Mouse (Mus musculus) right cerebral cortex, postnatal 36 days (tissue): Measurements from ENCODE around the gene Fstl1.

ENCODE experiments used
- DNase-seq, 2 experiments: peaks; one replicate each; pipeline ENCODE4 v3.0.0; 2022; ENCODE audit warnings: low spot score in 2 of 2, mixed read lengths in 1 of 2

Gene Fstl1

DNA sequence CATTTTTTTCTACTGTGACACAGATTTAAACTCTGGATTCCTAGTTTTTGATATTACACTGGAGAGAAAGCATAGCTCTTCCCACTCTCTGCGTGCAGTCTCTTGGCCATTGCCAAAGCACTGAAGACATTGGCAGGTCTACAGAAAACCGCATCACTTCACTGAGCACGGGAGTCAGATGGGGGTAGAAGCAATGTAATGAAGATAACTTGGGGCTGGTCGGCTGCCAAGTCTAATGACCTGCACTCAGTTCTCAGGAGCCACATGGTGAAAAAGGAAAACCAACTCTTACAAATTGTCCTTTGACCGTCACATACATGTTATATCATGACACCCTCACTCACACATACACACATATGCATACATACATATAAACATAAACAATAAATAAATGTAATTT, 47.3 kb downstream of the Fstl1 start:
- no peak for DNase-seq

DNA sequence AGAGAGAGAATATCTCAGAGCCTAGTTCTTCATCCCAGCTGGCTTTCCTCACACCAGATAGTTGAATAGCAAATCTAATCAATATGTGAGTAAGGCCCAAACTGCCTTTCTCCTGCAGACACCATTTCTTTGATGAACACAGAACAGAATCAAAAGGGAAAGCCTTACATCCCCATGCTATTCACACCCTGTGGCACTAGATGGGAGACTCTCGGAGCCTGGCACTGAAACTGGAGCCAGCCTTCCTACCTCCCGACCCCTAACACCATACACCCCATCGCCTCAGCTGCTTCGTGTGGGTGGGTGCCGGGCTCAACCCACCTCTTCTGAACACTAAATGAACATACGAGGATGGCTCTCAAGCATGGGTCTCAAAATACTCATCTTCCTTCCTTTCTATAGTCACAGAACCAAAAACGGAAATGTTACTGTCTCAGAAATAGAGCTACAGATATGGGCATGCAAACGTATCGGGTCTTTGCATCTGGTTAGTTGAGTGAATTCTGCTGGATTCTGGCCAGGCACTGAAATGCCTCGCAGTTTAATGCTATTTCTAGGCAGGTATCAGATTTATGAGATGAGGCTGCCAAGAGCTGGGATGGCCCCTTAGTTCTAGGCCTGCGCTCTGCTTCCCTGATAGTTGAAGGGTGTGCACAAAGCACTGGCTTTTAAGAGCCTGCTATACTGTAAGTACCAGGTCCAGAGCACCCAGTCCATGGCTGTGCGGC, 48.3 kb downstream of the Fstl1 start:
- no peak for DNase-seq

DNA sequence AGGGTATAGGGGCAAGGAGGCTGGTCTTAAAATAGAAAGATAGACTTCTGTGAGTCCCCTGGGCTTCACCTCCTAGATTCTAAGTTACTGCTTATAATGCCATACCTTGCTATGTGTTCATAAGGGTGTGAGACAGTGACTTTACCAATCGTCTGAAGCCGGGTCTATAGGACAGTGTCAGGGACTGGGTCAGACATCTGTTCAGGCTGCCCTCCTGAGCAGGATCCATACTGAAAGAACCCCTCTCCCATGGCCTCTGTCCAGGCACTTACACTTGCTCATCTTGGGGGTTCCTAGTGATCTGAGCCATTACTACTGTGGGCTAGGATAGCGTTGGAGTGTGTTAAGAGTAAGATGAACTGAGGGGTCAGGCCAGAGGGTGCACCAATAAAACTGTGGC, 49.6 kb downstream of the Fstl1 start:
- DNase-seq: no peak

DNA sequence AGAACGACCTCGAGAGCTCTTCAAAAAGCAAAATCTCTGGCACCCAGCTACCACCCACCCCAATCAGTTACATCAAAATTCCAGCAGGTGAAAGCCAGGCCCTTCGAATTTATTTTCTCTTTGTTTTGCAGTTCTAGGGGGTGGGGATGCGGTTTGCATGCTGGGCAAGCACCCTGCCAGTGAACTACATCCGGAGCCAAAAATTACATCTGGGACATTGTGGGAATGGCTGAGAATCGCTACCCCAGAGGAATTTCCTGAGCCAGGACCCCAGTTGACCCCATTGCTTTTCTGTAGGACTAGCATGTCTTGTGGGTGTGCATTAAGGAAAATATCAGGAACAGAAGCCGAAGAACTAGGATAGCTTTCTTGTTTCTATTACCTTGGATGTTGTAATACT, 54.4 kb downstream of the Fstl1 start:
- no peak for DNase-seq

DNA sequence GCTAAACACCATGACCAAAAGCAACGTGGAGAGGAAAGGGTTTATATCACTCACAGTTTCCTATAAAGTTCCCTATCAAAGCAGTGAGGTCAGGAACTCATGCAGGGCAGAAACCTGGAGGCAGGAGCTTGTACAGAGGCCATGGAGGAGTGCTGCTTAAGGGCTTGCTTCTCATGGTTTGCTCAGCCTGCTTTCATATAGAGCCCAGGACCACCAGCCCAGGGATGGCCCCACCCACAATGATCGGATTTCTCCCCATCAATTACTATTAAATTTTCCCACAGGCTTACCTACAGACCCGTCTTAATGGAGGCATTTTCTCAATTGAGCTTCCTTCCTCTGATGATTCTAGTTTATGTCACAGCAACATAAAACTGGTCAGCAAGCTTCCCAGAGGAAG, 60.9 kb downstream of the Fstl1 start:
- no peak for DNase-seq

DNA sequence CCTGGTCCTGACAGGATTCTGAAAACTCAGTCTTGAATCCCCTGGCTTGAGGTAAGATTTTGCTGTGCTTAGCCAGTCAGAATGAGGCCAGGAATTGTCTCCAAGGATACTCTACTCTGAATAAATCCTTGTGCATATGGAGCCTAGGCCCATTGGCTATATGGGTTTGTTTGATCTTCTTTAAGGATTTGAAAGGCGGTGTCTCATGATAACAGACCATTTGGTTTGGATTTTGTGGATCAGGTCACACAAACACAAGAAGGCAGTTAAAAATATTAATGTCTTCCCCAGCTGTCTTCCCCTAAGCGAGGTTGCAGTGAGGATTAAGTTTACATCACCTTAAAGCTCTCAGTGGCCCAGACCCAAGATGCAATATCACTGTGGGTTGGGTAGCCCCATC, 65.8 kb downstream of the Fstl1 start:
- no peak for DNase-seq

DNA sequence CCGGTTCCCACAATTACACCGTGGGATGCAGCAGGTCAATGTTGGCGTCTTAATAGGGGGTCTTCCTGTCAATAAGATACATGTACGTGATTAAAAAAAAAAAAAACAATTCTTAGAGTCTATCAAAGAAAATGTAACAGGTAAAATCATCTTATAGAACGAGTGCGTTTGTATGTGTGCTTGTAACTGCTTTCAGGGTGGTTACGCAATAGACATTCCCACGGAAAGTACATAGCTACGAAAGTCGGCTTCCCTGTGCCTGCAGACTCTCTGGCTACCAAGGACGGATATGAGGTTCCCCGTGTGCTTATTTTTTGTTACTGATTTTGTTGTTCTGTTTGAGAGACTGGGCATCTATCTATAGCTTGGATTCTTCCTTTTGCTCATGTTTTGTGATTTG, 67.1 kb downstream of the Fstl1 start:
- no peak for DNase-seq

DNA sequence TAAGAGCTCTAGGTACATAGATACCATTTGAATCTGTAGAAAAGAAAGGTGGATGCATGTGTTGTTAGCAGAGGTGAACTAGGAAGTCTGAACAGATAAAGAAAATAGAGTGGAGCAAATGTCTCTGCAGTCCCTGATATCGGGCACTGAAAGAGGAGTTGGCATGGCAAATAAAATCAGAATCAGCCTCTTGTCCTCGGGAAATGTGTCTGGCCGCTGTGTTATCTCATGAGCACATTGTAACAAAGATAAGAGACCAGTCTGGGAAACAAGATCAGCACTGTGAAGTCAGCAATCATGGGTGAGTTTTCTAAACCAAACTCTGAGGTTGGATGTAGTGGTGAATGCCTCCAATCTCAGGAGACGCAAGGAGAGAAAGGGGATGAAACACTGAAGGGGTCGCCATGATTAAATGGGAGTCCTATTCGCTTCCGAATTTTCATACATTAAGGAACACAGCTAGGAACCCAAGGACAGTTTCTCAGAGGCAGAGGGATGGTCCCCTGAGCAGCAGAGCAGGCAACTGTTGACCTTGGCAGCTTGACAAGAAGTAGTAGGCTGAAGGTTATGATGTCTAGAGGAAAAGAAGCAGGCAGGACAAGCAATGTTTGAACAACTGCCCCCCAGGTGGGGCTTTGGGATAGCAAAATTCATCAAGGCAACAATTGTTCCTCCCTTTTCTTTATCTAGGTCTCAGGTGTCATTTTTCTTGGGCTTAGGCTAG, 68.7 kb downstream of the Fstl1 start:
- no peak for DNase-seq

DNA sequence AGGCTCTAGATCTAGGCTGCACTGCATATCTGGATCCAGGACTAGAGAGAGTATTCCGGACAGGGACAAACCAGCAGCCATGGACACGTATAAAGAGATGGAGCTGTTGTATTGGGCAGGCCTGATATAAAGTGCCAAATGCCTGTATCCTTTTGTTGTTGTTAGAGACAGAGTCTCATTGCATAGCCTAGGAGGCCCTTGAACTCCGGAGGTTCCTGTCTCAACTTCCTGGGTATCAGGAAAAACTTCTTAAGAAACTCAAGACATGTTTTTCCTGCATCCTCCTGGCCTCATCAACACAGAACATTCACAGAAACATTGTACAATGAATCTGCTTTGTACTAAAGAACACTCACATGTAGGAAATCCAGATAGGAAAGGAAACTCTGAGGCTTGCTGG, 70.4 kb downstream of the Fstl1 start:
- DNase-seq: no peak

DNA sequence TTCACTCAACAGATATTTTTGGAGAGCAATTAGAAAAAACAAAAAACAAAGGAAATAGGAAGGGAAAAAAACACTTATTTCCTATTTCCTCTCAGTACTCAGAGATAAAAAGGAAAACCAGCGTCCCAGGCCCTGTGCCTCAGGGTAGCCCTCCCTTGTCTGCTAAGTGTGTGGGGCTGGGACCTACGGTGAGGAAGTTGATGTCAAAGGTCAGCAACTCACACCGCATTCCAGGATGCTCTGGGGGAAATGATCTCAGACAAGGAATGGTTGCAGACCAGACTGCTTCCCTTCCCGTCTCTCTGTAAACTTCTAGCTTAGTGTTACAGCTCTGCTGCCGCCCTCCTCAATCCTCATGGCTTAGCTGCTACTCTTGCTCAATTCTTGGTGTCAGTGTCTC, 74.7 kb downstream of the Fstl1 start:
- DNase-seq: no peak

DNA sequence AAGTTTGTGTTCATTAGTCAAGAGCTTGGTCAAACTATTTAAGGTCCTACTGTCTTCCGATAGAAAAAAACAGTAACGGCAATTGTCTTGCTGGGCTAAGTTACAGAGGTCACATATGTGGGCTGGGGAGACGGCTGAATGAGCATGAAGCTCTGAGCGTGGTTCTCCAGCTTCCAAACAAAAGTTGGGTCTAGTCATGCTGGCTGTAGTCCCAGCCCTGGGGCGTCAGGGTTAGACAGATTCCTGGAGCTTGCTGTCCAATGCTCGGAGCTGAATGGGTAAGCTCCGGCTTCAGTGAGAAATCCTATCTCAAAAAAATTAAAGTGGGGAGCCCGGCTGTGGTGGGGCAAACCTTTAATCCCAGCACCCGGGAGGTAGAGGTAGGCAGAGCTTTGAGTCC, 76.6 kb downstream of the Fstl1 start:
- DNase-seq: no peak

DNA sequence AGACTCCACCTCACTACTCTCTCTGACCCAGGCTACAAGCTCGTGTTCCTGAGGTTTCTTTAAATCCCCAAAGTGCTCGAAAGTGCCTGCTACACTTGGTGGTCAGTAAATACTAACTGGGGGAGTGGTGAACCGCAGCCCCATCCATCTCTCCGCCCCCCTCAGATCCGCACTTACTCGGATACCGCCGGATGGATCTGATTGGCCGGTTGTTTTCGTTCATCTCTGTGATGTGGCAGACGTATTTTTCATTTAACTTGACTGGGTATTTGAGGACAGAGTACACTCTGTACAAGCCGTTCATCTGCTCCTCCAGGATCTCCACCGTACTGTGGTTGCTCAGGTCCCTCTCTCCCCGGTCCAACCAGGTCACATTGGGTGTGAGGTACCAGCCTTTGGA, 77.4 kb downstream of the Fstl1 start:
- no peak for DNase-seq

DNA sequence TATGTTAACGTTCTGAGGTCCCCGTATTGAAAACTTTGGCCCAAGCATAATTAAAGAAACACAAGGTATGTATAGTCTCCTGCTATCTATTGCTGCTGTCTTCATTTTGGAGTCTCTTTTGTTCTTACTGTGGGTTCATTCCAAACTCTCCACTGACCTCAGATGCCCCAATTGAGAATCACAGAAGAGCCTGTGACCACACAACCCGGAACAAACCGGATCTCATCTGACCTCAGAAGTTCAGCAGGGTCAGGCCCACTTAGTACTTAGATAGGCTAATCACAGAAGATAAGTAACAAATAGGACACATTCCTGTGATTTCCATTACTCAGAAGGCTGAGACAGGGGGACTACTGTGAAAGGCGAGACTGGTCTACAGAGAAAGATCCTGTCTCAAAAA, 77.9 kb downstream of the Fstl1 start:
- no peak for DNase-seq

DNA sequence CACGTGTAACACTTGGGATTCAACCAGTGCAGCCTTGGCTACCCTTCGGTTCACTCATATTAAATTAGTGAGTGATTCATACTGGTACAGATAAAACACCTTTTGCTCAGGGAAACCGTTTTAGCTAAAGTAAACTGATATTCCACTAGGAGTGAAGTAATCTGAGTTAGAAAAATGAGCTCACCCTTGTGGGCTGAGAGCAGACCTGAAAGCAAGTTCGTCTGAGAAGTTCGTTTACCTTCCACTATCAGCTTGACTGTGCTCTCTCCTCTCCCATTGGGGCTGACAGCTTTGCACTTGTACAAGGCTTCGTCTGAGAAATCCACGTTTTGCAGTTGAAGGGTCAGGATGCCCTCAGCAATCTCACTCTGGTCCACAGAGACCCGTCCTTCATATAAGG, 78.9 kb downstream of the Fstl1 start:
- DNase-seq: no peak

DNA sequence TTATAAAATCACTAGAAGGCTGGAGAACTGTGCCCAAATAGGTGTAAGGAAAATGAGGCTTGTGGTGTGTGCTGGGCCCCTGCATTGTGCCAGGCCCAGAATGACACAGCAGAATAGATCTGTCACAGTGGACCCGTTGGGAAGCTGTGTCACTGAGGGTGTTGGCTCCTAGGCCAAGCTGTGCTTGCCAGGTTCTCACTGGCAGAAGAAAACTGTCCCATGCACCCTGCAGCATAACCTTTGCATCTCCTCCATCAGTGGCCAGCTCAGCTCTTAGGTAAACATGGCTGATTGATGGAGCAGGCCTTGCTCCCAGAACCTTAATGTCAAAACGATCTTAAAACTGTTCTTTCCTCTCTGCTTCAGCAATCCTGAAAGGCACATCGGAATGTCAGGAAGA, 79.7 kb downstream of the Fstl1 start:
- no peak for DNase-seq

DNA sequence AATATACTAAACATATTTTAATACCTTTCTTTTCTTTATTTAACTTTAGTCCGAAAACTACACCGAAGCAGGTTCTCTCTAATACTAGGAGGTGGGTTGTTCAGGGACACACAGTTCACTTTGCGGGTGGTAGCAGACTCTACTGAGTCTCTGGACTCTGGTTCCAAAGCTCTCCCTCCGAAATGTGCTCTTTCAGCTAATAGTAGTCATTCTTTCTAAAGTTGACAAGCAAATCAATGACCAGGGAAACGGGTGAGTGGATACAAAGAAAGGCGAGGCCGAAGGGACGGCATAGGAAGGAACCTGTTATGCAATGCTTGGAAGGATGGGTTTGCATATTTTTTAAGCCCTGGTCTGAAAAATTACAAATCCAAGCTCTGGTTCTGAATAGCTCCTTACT, 80.8 kb downstream of the Fstl1 start:
- DNase-seq: no peak

DNA sequence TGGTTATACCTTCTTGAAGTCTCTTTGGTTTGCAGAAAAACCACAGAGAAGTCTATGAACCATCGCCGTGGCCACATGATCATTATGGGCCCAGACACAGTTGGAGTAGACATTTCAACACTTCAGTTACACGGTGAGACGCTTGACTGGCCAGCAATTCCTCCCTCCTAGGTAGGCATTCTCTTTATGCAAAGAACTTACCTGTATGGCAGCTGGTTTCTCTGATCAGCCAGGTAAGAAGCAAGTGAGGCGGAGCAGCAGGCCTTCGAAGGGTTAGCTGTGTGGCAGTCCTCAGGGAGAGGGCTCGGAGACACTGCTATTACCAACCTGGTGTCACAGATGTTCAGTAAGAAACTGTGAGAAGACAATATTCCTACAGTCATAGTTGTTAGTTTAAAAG, 83.5 kb downstream of the Fstl1 start:
- no peak for DNase-seq

DNA sequence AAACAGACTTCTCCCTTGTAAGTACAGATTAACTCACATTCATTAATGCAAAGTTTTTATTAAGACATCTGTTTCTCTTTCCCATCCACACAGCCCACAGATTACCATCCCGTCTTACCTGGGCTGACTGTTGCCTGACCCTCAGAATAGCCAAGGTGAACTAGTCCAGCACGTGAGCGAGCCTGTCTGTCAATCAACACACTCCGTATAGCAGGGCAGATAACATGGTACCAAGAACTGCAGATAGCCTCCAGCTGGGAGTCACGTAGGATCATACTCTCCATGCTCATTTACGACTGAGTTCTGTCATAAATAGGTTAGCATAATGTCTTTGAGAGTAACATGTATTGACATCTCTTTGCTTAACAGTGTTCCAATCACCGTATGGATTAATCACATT, 84.4 kb downstream of the Fstl1 start, which contains the start of gene Gm36028:
TSS of gene Gm36028 (minus strand) at position 118 of the 400 bp plus-strand sequence.
- no peak for DNase-seq

DNA sequence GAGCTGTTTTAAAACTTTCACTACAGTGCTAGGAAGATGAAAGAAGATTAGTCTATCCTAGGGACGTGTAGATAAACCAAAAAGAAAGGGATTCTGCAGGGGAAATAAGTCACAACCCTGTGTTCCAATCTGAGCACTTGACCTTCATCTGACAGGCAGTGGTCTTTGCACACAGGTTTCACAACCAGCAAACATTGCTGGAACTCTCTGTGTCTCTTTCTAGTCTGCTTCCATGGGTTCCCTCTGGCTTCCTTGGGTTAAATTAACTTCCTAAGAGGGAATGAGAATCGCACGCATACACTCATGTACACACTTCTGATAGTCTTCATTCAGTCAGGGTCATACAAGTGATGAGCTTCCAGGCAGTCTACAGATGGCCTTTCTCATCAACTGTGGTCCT, 87.2 kb downstream of the Fstl1 start:
- DNase-seq: no peak

DNA sequence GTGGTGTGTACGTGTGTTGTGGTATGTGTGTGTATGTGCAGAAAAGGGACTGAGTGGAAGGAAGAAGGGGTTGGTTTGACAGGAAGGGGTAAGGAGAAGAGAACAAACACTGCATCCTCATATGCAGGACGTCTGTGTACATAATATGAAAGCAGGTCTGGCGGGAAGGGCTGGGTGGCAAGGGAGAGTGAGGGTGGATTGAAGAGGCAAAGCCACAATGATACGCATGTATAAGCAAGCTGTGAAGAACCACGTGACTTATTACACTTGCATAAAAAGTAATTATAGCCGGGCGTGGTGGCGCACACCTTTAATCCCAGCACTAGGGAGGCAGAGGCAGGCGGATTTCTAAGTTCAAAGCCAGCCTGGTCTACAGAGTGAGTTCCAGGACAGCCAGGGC, 89.2 kb downstream of the Fstl1 start:
- DNase-seq: no peak

DNA sequence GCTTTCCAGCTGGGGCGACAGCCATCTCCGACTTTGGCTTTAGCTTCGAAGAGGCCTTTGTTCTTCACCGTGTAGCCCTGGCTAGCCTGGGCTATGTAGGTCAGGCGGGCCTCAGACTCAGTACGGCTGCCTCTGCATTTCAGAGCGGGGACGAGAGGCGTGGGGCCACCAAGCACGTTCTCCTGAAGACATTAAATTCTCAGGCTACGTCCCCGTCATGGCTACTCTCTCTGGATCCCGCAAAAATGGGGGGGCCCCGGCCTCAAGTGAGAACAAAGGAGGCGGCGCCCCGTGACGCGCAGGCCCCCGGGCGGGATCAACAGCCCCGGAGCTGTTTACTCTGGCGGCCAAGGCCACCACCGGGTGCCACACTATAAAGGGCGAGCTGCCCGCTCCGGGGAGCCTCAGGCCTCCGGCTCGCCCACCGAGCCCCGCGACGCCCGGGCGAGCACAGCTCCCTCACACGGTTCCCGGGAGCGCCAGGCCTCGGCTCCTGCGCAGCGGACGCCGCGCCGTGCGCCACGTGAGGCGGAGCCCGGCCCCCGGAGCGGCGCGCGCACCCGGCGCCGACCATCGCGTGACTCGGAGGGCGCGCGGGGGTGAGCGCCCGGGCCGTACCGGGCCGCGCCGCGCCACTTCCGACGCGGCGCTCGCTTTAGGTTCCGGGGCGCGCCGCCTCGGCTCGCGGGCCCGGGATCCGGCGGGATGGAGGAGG, 91.3 kb downstream of the Fstl1 start, which contains the start of gene Lrrc58:
TSS of gene Lrrc58 (plus strand) at position 599 of the 715 bp plus-strand sequence.
- peak; percentile 75 to 77 for DNase-seq

DNA sequence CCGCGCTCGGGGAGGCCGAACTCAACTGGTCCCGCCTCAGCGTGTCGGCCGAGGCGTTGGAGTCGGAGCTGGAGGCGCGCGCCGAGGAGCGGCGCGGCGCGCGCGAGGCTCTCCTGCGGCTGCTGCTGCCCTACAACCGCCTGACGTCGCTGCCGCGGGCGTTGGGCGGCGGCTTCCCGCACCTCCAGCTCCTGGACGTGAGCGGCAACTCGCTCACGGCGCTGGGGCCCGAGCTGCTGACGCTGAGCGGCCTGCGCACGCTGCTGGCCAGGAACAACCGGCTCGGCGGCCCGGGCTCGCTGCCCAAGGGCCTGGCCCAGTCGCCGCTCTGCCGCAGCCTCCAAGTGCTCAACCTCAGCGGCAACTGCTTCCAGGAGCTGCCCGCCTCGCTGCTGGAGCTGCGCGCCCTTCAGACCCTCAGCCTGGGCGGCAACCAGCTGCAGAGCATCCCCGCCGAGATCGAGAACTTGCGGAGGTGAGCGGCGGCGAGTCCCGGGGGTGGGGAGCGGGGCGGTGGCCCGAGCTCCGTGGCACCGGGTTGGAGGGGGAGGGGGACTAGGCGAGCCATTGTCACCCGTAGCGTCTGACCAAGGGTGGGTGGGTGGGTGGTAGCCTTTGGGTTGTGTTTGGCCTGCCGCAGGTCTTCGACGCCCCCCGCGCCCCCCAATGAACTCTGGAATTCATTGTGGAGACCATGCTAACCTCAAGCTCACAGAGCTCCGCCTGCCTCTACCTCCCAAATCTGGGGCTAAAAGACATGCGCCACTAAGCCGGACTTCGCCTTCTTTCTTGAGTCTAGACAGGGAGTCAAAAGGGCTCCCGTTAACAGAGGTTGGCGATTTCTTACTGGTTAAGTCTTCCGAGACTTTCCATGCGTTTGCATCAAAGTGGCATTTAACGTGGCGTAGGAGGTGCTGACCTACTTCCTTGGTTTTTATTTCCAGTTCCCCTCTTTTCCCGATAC, 92.1 kb downstream of the Fstl1 start:
- DNase-seq: peak; percentile 24 to 36
